Mouse (Mus musculus): ENCODE results near the gene Nrp2. TPM values are rescaled to one million over a fixed set of nuclear protein-coding genes. Genes with fewer than 3 reads are reported as not detected.

Gene Nrp2
- polyA plus RNA-seq, 1 experiment from 2014 or later: 50.0 TPM

DNA sequence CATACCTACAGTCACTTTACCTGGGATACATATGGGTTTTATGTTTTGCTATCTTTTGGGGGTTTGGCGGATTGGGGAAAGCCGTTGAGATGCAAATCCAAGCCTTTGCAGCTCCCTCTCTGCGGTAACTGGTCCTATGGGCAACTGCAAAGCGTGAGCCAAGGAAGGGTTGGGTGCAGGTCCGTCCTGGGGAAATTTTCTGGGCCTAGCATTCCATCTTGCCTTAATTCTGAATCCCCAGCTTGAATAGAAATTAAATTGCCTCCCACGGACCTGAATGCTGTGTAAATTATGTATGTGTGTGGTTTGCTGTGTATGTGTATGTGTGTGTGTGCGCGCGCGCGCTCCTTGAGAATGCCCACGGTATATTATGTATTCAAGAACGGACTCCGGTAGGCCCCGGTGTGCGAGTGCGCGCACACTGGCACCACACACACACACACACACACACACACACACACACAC lies 2.5 kb downstream of the Nrp2 start:
- H3K4me2 ChIP-seq (replicated peaks): peak overlapping the region; percentile 96
- peaks cover 18% of the 10 kb centered on the region; the same call in 1 of the 2 replicates for H3K27me3 ChIP-seq
- H3K4me1 ChIP-seq: peaks cover 57% of the 10 kb centered on the region
- WGBS: 1% methylated on average over 18 of the region's 18 CpGs
- no peaks in the 10 kb centered on the region for H3K36me3 ChIP-seq
- H3K27ac ChIP-seq (replicated peaks): peak overlapping the region; percentile 87
- H3K9me3 ChIP-seq (replicated peaks): no peaks in the 10 kb centered on the region
- peak overlapping the region; percentile 67 for H3K4me3 ChIP-seq (replicated peaks)
- H3K9ac ChIP-seq: peak overlapping the region; percentile 69
- ATAC-seq (ENCODE audit: insufficient number of reproducible peaks, low FRiP score, low TSS enrichment, low read depth): no peak

- peaks cover 16% of the 10 kb centered on the region; the same call in 1 of the 2 replicates for H3K27me3 ChIP-seq
- peak overlapping the region; percentile 69 for H3K9ac ChIP-seq
- H3K4me2 ChIP-seq (replicated peaks): peak overlapping the region; percentile 96
- H3K36me3 ChIP-seq: no peaks in the 10 kb centered on the region
- peak overlapping the region; percentile 87 for H3K27ac ChIP-seq (replicated peaks)
- H3K9me3 ChIP-seq (replicated peaks): no peaks in the 10 kb centered on the region
- peak; percentile 35; the same call in 1 of the 2 replicates for ATAC-seq (ENCODE audit: insufficient number of reproducible peaks, low FRiP score, low TSS enrichment, low read depth)
- peak overlapping the region; percentile 67 for H3K4me3 ChIP-seq (replicated peaks)
- under 1% methylated on average over 73 of the region's 73 CpGs for WGBS
- H3K4me1 ChIP-seq: peaks cover 54% of the 10 kb centered on the region
Observed at GRCm38 (mm10) chr1:62706085-62707021, 3.3 kb downstream of the Nrp2 start.

- H3K27me3 ChIP-seq: peaks cover 12% of the 10 kb centered on the region; the same call in 1 of the 2 replicates
- no peaks in the 10 kb centered on the region for H3K36me3 ChIP-seq
- H3K27ac ChIP-seq (replicated peaks): peak overlapping the region; percentile 87; the same call in 1 of the 2 replicates
- peak overlapping the region; percentile 67 for H3K4me3 ChIP-seq (replicated peaks)
- WGBS: under 1% methylated on average over 35 of the region's 35 CpGs
- peak; percentile 0; the same call in 1 of the 2 replicates for ATAC-seq (ENCODE audit: insufficient number of reproducible peaks, low FRiP score, low TSS enrichment, low read depth)
- peak overlapping the region; percentile 96 for H3K4me2 ChIP-seq (replicated peaks)
- H3K9me3 ChIP-seq (replicated peaks): no peaks in the 10 kb centered on the region
- peaks cover 51% of the 10 kb centered on the region for H3K4me1 ChIP-seq
- peak overlapping the region; percentile 69 for H3K9ac ChIP-seq
Observed at GRCm38 (mm10) chr1:62707101-62707912, 4.2 kb downstream of the Nrp2 start.

DNA sequence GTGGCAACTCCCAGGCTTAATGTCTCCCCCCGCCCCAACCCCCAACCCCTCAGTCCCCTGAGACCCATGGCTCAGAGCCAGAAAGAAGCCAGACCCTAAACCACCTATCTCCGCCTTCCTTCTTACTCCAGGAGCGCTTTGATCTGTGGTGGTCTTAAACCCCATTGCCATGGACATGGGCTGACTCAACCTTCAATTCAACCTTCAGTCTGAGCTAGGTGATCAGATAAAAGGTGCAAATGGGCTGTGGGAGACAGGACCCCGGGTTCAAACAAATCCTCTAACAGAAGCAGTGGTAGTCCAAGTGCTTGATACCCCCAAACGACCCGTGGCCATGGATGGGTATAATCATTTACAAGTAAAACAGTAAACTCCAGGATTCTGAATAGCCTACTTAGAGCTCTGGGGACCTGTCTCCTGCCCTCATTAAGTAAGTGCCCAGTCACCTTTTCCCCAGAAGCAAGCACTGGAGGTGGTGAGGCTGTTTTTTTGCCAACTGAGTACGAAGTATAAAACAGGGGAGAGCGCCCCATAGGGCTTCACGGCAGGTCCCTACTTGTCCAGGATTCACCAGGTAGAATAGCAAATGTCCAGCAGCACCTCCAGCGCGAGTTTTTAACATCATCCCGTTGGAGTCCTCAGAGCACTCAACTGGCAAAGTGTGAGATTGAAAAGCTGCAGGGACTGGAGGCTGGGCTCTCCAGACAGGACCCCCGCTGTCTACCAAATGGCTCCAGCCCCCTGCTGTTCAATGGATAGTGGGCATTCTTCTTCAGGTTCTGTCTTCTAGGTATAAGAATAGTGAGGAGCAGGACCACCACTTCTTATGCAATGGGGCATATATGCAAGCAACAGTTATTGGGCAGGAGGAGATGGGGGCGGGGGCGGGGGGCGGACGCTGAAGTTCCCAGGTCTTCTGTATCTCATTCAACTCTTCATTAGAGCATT lies 5.1 kb downstream of the Nrp2 start:
- Histone ChIP-seq H3K4me1 (peaks cover 44% of the 10 kb centered on the region), H3K27ac (replicated peaks) (no peak overlapping the region), H3K9ac (no peak overlapping the region), H3K9me3 (replicated peaks) (no peaks in the 10 kb centered on the region), H3K27me3 (peaks cover 12% of the 10 kb centered on the region; the same call in 1 of the 2 replicates), H3K36me3 (no peaks in the 10 kb centered on the region), H3K4me2 (replicated peaks) (peak overlapping the region; percentile 96), H3K4me3 (replicated peaks) (peak overlapping the region; percentile 67)
- ATAC-seq (ENCODE audit: insufficient number of reproducible peaks, low FRiP score, low TSS enrichment, low read depth): no peak
- 28% methylated on average over 17 of the region's 17 CpGs for WGBS

- no peaks in the 10 kb centered on the region for H3K36me3 ChIP-seq
- ATAC-seq (ENCODE audit: insufficient number of reproducible peaks, low FRiP score, low TSS enrichment, low read depth): no peak
- H3K9me3 ChIP-seq (replicated peaks): no peaks in the 10 kb centered on the region
- no peak overlapping the region for H3K27ac ChIP-seq (replicated peaks)
- H3K4me3 ChIP-seq (replicated peaks): no peak overlapping the region
- H3K9ac ChIP-seq: no peak overlapping the region
- peaks cover 44% of the 10 kb centered on the region for H3K4me1 ChIP-seq
- H3K27me3 ChIP-seq: peaks cover 12% of the 10 kb centered on the region; the same call in 1 of the 2 replicates
- WGBS: 61% methylated on average over 5 of the region's 5 CpGs
- no peak overlapping the region for H3K4me2 ChIP-seq (replicated peaks)
Observed at GRCm38 (mm10) chr1:62709770-62710335, 6.8 kb downstream of the Nrp2 start.

GRCm38 (mm10) chr1:62713021-62713676 lies 10.1 kb downstream of the Nrp2 start:
- 75% methylated on average over 17 of the region's 17 CpGs for WGBS
- Histone ChIP-seq H3K4me3 (replicated peaks) (no peak overlapping the region), H3K4me1 (peaks cover 37% of the 10 kb centered on the region), H3K9ac (no peak overlapping the region), H3K27me3 (peaks cover 6% of the 10 kb centered on the region; the same call in 1 of the 2 replicates), H3K9me3 (replicated peaks) (no peaks in the 10 kb centered on the region), H3K4me2 (replicated peaks) (no peak overlapping the region), H3K27ac (replicated peaks) (no peak overlapping the region), H3K36me3 (no peaks in the 10 kb centered on the region)
- no peak for ATAC-seq (ENCODE audit: insufficient number of reproducible peaks, low FRiP score, low TSS enrichment, low read depth)

DNA sequence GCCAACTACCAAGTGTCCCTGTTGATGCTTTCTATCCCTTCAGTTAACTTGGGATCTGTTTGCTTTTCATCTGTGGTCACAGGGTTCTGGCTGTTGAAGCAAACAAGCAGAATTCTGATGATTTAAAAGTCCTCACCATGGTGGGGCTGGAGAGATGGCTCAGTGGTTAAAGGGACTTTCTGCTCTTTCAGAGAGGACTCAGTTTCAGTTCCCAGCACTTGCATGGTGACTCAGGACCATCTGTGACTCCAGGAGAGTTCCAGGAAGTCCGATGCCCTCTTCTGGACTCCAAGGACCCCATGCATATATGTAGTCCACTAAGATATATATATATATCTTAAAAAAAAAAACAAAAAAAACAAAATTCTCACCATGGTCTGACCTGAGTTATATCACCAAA lies 11.9 kb downstream of the Nrp2 start:
- no peaks in the 10 kb centered on the region for H3K9me3 ChIP-seq (replicated peaks)
- WGBS: 90% methylated on average over 1 of the region's 1 CpGs
- no peak overlapping the region for H3K9ac ChIP-seq
- H3K27ac ChIP-seq (replicated peaks): no peak overlapping the region
- H3K4me2 ChIP-seq (replicated peaks): no peak overlapping the region
- H3K4me3 ChIP-seq (replicated peaks): no peak overlapping the region
- H3K4me1 ChIP-seq: peaks cover 31% of the 10 kb centered on the region
- H3K36me3 ChIP-seq: peaks cover 7% of the 10 kb centered on the region; the same call in 1 of the 2 replicates
- H3K27me3 ChIP-seq: no peaks in the 10 kb centered on the region
- no peak for ATAC-seq (ENCODE audit: insufficient number of reproducible peaks, low FRiP score, low TSS enrichment, low read depth)

- Histone ChIP-seq H3K4me2 (replicated peaks) (no peak overlapping the region), H3K9me3 (replicated peaks) (no peaks in the 10 kb centered on the region), H3K4me3 (replicated peaks) (no peak overlapping the region), H3K4me1 (peaks cover 31% of the 10 kb centered on the region), H3K27ac (replicated peaks) (no peak overlapping the region), H3K9ac (no peak overlapping the region), H3K36me3 (peaks cover 12% of the 10 kb centered on the region; the same call in 1 of the 2 replicates), H3K27me3 (no peaks in the 10 kb centered on the region)
- WGBS: 39% methylated on average over 4 of the region's 4 CpGs
- ATAC-seq (ENCODE audit: insufficient number of reproducible peaks, low FRiP score, low TSS enrichment, low read depth): no peak
Observed at GRCm38 (mm10) chr1:62715692-62716091, 12.6 kb downstream of the Nrp2 start.

GRCm38 (mm10) chr1:62716836-62717478 lies 13.9 kb downstream of the Nrp2 start:
- Histone ChIP-seq H3K4me3 (replicated peaks) (no peak overlapping the region), H3K4me1 (peaks cover 35% of the 10 kb centered on the region), H3K36me3 (peaks cover 17% of the 10 kb centered on the region; the same call in 1 of the 2 replicates), H3K9ac (no peak overlapping the region), H3K4me2 (replicated peaks) (no peak overlapping the region), H3K9me3 (replicated peaks) (no peaks in the 10 kb centered on the region), H3K27me3 (no peaks in the 10 kb centered on the region), H3K27ac (replicated peaks) (no peak overlapping the region)
- ATAC-seq (ENCODE audit: insufficient number of reproducible peaks, low FRiP score, low TSS enrichment, low read depth): 0 out of 2 replicates have a peak, but pooled peaks have one; percentile 22
- 34% methylated on average over 10 of the region's 10 CpGs for WGBS

All from embryonic facial prominence, embryonic 15.5 days (tissue).